Mouse (Mus musculus): ENCODE results near the gene Ccdc77. TPM values are rescaled to one million over a fixed set of nuclear protein-coding genes. Genes with fewer than 3 reads are reported as not detected.

Ccdc77 gene
- 20.1 and 24.0 TPM in 2 replicates for polyA plus RNA-seq (2016; fragmentation: Nextera tagmentation; extraction: Ambion mirVana)

GRCm38 (mm10) chr6:120363688-120364522 lies at the start of gene Ccdc77, which contains the start of gene Kdm5a:
Ccdc77 (minus strand) TSS chr6:120364374.
Kdm5a (plus strand) TSS chr6:120364124.
- peak within 1 kb of the TSS; percentile 89 for H3K4me2 ChIP-seq (replicated peaks)
- no peaks in the 10 kb centered on the region for H3K27me3 ChIP-seq
- peaks cover 16% of the 10 kb centered on the region for H3K4me1 ChIP-seq
- WGBS = under 1% methylated on average over 71 of the region's 71 CpGs
- H3K9me3 ChIP-seq (replicated peaks) = no peaks in the 10 kb centered on the region
- peak within 1 kb of the TSS; percentile 97 for H3K4me3 ChIP-seq
- peak within 1 kb of the TSS; percentile 94 for H3K27ac ChIP-seq
- peak within 1 kb of the TSS; percentile 96 for H3K9ac ChIP-seq
- peak; percentile 98 for ATAC-seq (ENCODE audit: low FRiP score)
- peaks cover 17% of the 10 kb centered on the region for H3K36me3 ChIP-seq

GRCm38 (mm10) chr6:120403936-120404335 lies 39.8 kb upstream of the Ccdc77 start:
- H3K4me3 ChIP-seq = no peak overlapping the region
- H3K27ac ChIP-seq = no peak overlapping the region
- peaks cover 65% of the 10 kb centered on the region for H3K36me3 ChIP-seq
- no peak for ATAC-seq (ENCODE audit: low FRiP score)
- H3K9ac ChIP-seq = no peak overlapping the region
- H3K9me3 ChIP-seq (replicated peaks) = no peaks in the 10 kb centered on the region
- 100% methylated on average over 1 of the region's 1 CpGs for WGBS
- H3K27me3 ChIP-seq = no peaks in the 10 kb centered on the region
- no peak overlapping the region for H3K4me2 ChIP-seq (replicated peaks)
- H3K4me1 ChIP-seq = no peaks in the 10 kb centered on the region

- Histone ChIP-seq H3K4me2 (replicated peaks) (no peak overlapping the region), H3K4me1 (no peaks in the 10 kb centered on the region), H3K9me3 (replicated peaks) (no peaks in the 10 kb centered on the region), H3K36me3 (peaks cover 65% of the 10 kb centered on the region), H3K27me3 (no peaks in the 10 kb centered on the region), H3K9ac (no peak overlapping the region), H3K4me3 (no peak overlapping the region), H3K27ac (no peak overlapping the region)
- WGBS = 100% methylated on average over 5 of the region's 5 CpGs
- ATAC-seq (ENCODE audit: low FRiP score) = no peak
Measured at GRCm38 (mm10) chr6:120395622-120396345, 31.6 kb upstream of the Ccdc77 start.

GRCm38 (mm10) chr6:120392811-120393210 lies 28.6 kb upstream of the Ccdc77 start:
- WGBS = 94% methylated on average over 2 of the region's 2 CpGs
- H3K4me2 ChIP-seq (replicated peaks) = no peak overlapping the region
- no peak overlapping the region for H3K4me3 ChIP-seq
- no peak overlapping the region for H3K27ac ChIP-seq
- ATAC-seq (ENCODE audit: low FRiP score) = no peak
- H3K4me1 ChIP-seq = no peaks in the 10 kb centered on the region
- H3K27me3 ChIP-seq = no peaks in the 10 kb centered on the region
- H3K9me3 ChIP-seq (replicated peaks) = no peaks in the 10 kb centered on the region
- peaks cover 61% of the 10 kb centered on the region for H3K36me3 ChIP-seq
- no peak overlapping the region for H3K9ac ChIP-seq

- Histone ChIP-seq H3K4me2 (replicated peaks) (no peak overlapping the region), H3K36me3 (peaks cover 51% of the 10 kb centered on the region), H3K4me1 (no peaks in the 10 kb centered on the region), H3K27ac (no peak overlapping the region), H3K9me3 (replicated peaks) (no peaks in the 10 kb centered on the region), H3K9ac (no peak overlapping the region), H3K4me3 (no peak overlapping the region), H3K27me3 (no peaks in the 10 kb centered on the region)
- 84% methylated on average over 3 of the region's 3 CpGs for WGBS
- ATAC-seq (ENCODE audit: low FRiP score) = no peak
Measured at GRCm38 (mm10) chr6:120390054-120390453, 25.9 kb upstream of the Ccdc77 start.

GRCm38 (mm10) chr6:120376736-120377135 lies 12.6 kb upstream of the Ccdc77 start:
- no peak overlapping the region for H3K4me2 ChIP-seq (replicated peaks)
- WGBS = 90% methylated on average over 2 of the region's 2 CpGs
- ATAC-seq (ENCODE audit: low FRiP score) = no peak
- no peak overlapping the region for H3K4me3 ChIP-seq
- H3K9ac ChIP-seq = no peak overlapping the region
- peaks cover 71% of the 10 kb centered on the region for H3K36me3 ChIP-seq
- H3K27me3 ChIP-seq = no peaks in the 10 kb centered on the region
- no peak overlapping the region for H3K27ac ChIP-seq
- no peaks in the 10 kb centered on the region for H3K9me3 ChIP-seq (replicated peaks)
- H3K4me1 ChIP-seq = no peaks in the 10 kb centered on the region

- Histone ChIP-seq H3K9ac (peak overlapping the region; percentile 96), H3K4me2 (replicated peaks) (peak overlapping the region; percentile 89), H3K9me3 (replicated peaks) (no peaks in the 10 kb centered on the region), H3K4me1 (peaks cover 16% of the 10 kb centered on the region), H3K36me3 (peaks cover 28% of the 10 kb centered on the region), H3K27me3 (no peaks in the 10 kb centered on the region), H3K4me3 (peak overlapping the region; percentile 97), H3K27ac (no peak overlapping the region)
- 5% methylated on average over 15 of the region's 15 CpGs for WGBS
- no peak for ATAC-seq (ENCODE audit: low FRiP score)
Measured at GRCm38 (mm10) chr6:120365051-120365450, 877 bp upstream of the Ccdc77 start.

- no peaks in the 10 kb centered on the region for H3K27me3 ChIP-seq
- peaks cover 16% of the 10 kb centered on the region for H3K4me1 ChIP-seq
- H3K36me3 ChIP-seq = peaks cover 23% of the 10 kb centered on the region
- H3K4me2 ChIP-seq (replicated peaks) = peak overlapping the region; percentile 89
- WGBS = under 1% methylated on average over 31 of the region's 31 CpGs
- H3K9ac ChIP-seq = peak overlapping the region; percentile 96
- ATAC-seq (ENCODE audit: low FRiP score) = no peak; the same call in 1 of the 2 replicates
- peak overlapping the region; percentile 94 for H3K27ac ChIP-seq
- peak overlapping the region; percentile 97 for H3K4me3 ChIP-seq
- no peaks in the 10 kb centered on the region for H3K9me3 ChIP-seq (replicated peaks)
Measured at GRCm38 (mm10) chr6:120364523-120364905, 340 bp upstream of the Ccdc77 start.

GRCm38 (mm10) chr6:120362774-120363687 lies 1.1 kb downstream of the Ccdc77 start:
- Histone ChIP-seq H3K9ac (peak overlapping the region; percentile 96), H3K4me3 (peak overlapping the region; percentile 97), H3K4me1 (peaks cover 16% of the 10 kb centered on the region), H3K27ac (peak overlapping the region; percentile 94), H3K36me3 (peaks cover 8% of the 10 kb centered on the region), H3K9me3 (replicated peaks) (no peaks in the 10 kb centered on the region), H3K27me3 (no peaks in the 10 kb centered on the region), H3K4me2 (replicated peaks) (peak overlapping the region; percentile 89)
- ATAC-seq (ENCODE audit: low FRiP score) = peak; percentile 43
- WGBS = 25% methylated on average over 15 of the region's 15 CpGs

- no peak for ATAC-seq (ENCODE audit: low FRiP score)
Measured at GRCm38 (mm10) chr6:120362124-120362523, 2.0 kb downstream of the Ccdc77 start.

GRCm38 (mm10) chr6:120356951-120357945 lies 6.9 kb downstream of the Ccdc77 start:
- WGBS = 1% methylated on average over 31 of the region's 31 CpGs
- peak overlapping the region; percentile 45 for H3K4me3 ChIP-seq
- peak overlapping the region; percentile 60 for H3K9ac ChIP-seq
- H3K4me2 ChIP-seq (replicated peaks) = peak overlapping the region; percentile 64
- H3K36me3 ChIP-seq = 0 out of 2 replicates have a peak, but pooled peaks cover 5% of the 10 kb centered on the region
- H3K27ac ChIP-seq = peak overlapping the region; percentile 73
- ATAC-seq (ENCODE audit: low FRiP score) = peak; percentile 96
- H3K9me3 ChIP-seq (replicated peaks) = no peaks in the 10 kb centered on the region
- H3K4me1 ChIP-seq = peaks cover 7% of the 10 kb centered on the region
- no peaks in the 10 kb centered on the region for H3K27me3 ChIP-seq

More at GRCm38 (mm10) chr6:120362124-120362523, 2.0 kb downstream of the Ccdc77 start:
- no peak overlapping the region for H3K9ac ChIP-seq
- no peak overlapping the region for H3K4me2 ChIP-seq (replicated peaks)
- no peak overlapping the region for H3K4me3 ChIP-seq
- peaks cover under 1% of the 10 kb centered on the region for H3K36me3 ChIP-seq
- peaks cover 16% of the 10 kb centered on the region for H3K4me1 ChIP-seq
- no peaks in the 10 kb centered on the region for H3K27me3 ChIP-seq
- no peak overlapping the region for H3K27ac ChIP-seq
- H3K9me3 ChIP-seq (replicated peaks) = no peaks in the 10 kb centered on the region
- WGBS = 99% methylated on average over 2 of the region's 2 CpGs
